Mouse (Mus musculus) megakaryocyte, embryonic 14.5 days (primary cell): ENCODE data around the gene Nol3.

Experiments used
- FLI1 ChIP-seq: IDR thresholded peaks from 2 replicates; pipeline ENCODE4 v1.6.1; 2012; ENCODE audit warnings: low read length, inconsistent platforms, mixed read lengths
- GATA1 ChIP-seq: IDR thresholded peaks from 3 replicates; pipeline ENCODE4 v1.6.1; 2012; ENCODE audit warnings: mixed read lengths, low read length, inconsistent platforms, borderline replicate concordance

GRCm38 (mm10) chr8:105264024-105264982 lies 11.6 kb upstream of the Nol3 start, which contains the start of the genes Tradd and Fbxl8:
- TF ChIP-seq GATA1 (no peak), FLI1 (no peak)
